ENCODE assay signal across 9 mouse cellular contexts in genomic region chr1:33944977-33945750, GRCm38 (mm10). TPM values are rescaled to one million over a fixed set of nuclear protein-coding genes. Genes with fewer than 3 reads are reported as not detected.
DNase-seq lines count a peak whose midpoint lies in the region; ATAC-seq lines count a peak whose summit lies in the region.
"Had no signal": no experiment of that assay in that cellular context is flagged by ENCODE, and none has a peak within 500 bp of the region (broad histone marks: within the 10 kb centered on the region; RNA-seq: fewer than 3 reads in every experiment).

No protein-coding gene starts in this region.

- H3K27me3 ChIP-seq in hindbrain, embryonic 13.5 days = no peaks in the 10 kb centered on the region
- H3K27me3 ChIP-seq in hindbrain, embryonic 11.5 days (ENCODE audit: control insufficient read depth, insufficient read depth, low read length) = no peaks in the 10 kb centered on the region
- H3K27me3 ChIP-seq in heart, embryonic 13.5 days (replicated peaks) = no peaks in the 10 kb centered on the region
- H3K27me3 ChIP-seq: neural tube, embryonic 12.5 days had no signal

- WGBS in hindbrain, embryonic 13.5 days = 72% methylated on average over 17 of the region's 17 CpGs
- WGBS in hindbrain, embryonic 11.5 days = 79% methylated on average over 17 of the region's 17 CpGs
- WGBS in heart, embryonic 13.5 days = 21% methylated on average over 17 of the region's 17 CpGs

- H3K4me3 ChIP-seq in hindbrain, embryonic 13.5 days = no peak overlapping the region
- H3K4me3 ChIP-seq in hindbrain, embryonic 11.5 days (ENCODE audit: low read depth, low read length) = no peak overlapping the region
- H3K4me3 ChIP-seq in heart, embryonic 13.5 days = peak overlapping the region; percentile 41
- H3K4me3 ChIP-seq: neural tube, embryonic 12.5 days had no signal

- H3K27ac ChIP-seq in hindbrain, embryonic 13.5 days = no peak overlapping the region
- no peak overlapping the region for H3K27ac ChIP-seq in hindbrain, embryonic 11.5 days (ENCODE audit: low read depth, low read length)
- H3K27ac ChIP-seq in heart, embryonic 13.5 days (replicated peaks) = peak overlapping the region; percentile 86
- H3K27ac ChIP-seq: neural tube, embryonic 12.5 days had no signal

- H3K4me2 ChIP-seq in hindbrain, embryonic 13.5 days = no peak overlapping the region
- no peak overlapping the region for H3K4me2 ChIP-seq in hindbrain, embryonic 11.5 days (replicated peaks; ENCODE audit: low read depth, low read length)
- peak overlapping the region; percentile 65 for H3K4me2 ChIP-seq in heart, embryonic 13.5 days
- H3K4me2 ChIP-seq: neural tube, embryonic 12.5 days had no signal

- no peaks in the 10 kb centered on the region for H3K4me1 ChIP-seq in hindbrain, embryonic 13.5 days (replicated peaks)
- H3K4me1 ChIP-seq in hindbrain, embryonic 11.5 days (replicated peaks; ENCODE audit: control insufficient read depth, insufficient read depth, low read length) = no peaks in the 10 kb centered on the region
- peaks cover 34% of the 10 kb centered on the region for H3K4me1 ChIP-seq in heart, embryonic 13.5 days
- H3K4me1 ChIP-seq: neural tube, embryonic 12.5 days had no signal

- H3K36me3 ChIP-seq in hindbrain, embryonic 13.5 days = no peaks in the 10 kb centered on the region
- no peaks in the 10 kb centered on the region for H3K36me3 ChIP-seq in hindbrain, embryonic 11.5 days (ENCODE audit: control insufficient read depth, insufficient read depth, low read length)
- H3K36me3 ChIP-seq in heart, embryonic 13.5 days = no peaks in the 10 kb centered on the region
- H3K36me3 ChIP-seq: neural tube, embryonic 12.5 days had no signal

- H3K9ac ChIP-seq in hindbrain, embryonic 13.5 days = no peak overlapping the region
- H3K9ac ChIP-seq in hindbrain, embryonic 11.5 days (ENCODE audit: low read depth, low read length) = no peak overlapping the region
- H3K9ac ChIP-seq in heart, embryonic 13.5 days = peak overlapping the region; percentile 64
- H3K9ac ChIP-seq: neural tube, embryonic 12.5 days had no signal

- H3K9me3 ChIP-seq in hindbrain, embryonic 13.5 days = no peaks in the 10 kb centered on the region
- H3K9me3 ChIP-seq in hindbrain, embryonic 11.5 days (ENCODE audit: control insufficient read depth, low read length) = no peaks in the 10 kb centered on the region
- H3K9me3 ChIP-seq in heart, embryonic 13.5 days = no peaks in the 10 kb centered on the region
- H3K9me3 ChIP-seq: neural tube, embryonic 12.5 days had no signal

- ATAC-seq in hindbrain, embryonic 13.5 days (ENCODE audit: low FRiP score) = 0 out of 2 replicates have a peak, but pooled peaks have one; percentile 43
- no peak for ATAC-seq in hindbrain, embryonic 11.5 days (ENCODE audit: low FRiP score)
- ATAC-seq in heart, embryonic 13.5 days (ENCODE audit: extremely low read depth, insufficient number of reproducible peaks, low FRiP score, low TSS enrichment) = peak; percentile 74; the same call in 1 of the 2 replicates

- DNase-seq in hindbrain, embryonic 11.5 days (ENCODE audit: low spot score) = no peak
- DNase-seq in adrenal gland, postnatal 10 days = peak; percentile 67
- peak; percentile 52 for DNase-seq in kidney, postnatal 14 days
- DNase-seq in lung, postnatal 36 days = peak; percentile 74
- no peak for DNase-seq in right cerebral cortex, postnatal 4 days
- DNase-seq in layer of hippocampus, adult 9-11 months = no peak

RNA-seq across cellular contexts. Expression of gene Dst, which starts 37.1 kb away (rescaled TPM):
- polyA plus RNA-seq in hindbrain, embryonic 13.5 days (2015; fragmentation: Nextera tagmentation; extraction: Ambion mirVana) = 37.3 and 37.7 TPM in 2 replicates
- polyA plus RNA-seq in hindbrain, embryonic 11.5 days (2014; fragmentation: Nextera tagmentation; extraction: Ambion mirVana) = 36.5 and 60.0 TPM in 2 replicates
- total RNA-seq in adrenal gland, postnatal 10 days (2021) = 100 to 1,000 TPM in 1 of 2 experiments, 10 to 100 TPM in 1; 95.3 to 136 TPM
- polyA plus RNA-seq in heart, embryonic 13.5 days (2015; fragmentation: Nextera tagmentation; extraction: Ambion mirVana) = 16.6 and 17.9 TPM in 2 replicates

RNA-seq across cellular contexts. Expression of gene Bend6, which starts 37.5 kb away (rescaled TPM):
- polyA plus RNA-seq in hindbrain, embryonic 13.5 days (2015; fragmentation: Nextera tagmentation; extraction: Ambion mirVana) = 20.5 and 22.9 TPM in 2 replicates
- 2.3 and 3.8 TPM in 2 replicates for polyA plus RNA-seq in hindbrain, embryonic 11.5 days (2014; fragmentation: Nextera tagmentation; extraction: Ambion mirVana)
- 1 to 10 TPM; 1.5 TPM for total RNA-seq in adrenal gland, postnatal 10 days (2021)
- polyA plus RNA-seq in heart, embryonic 13.5 days (2015; fragmentation: Nextera tagmentation; extraction: Ambion mirVana) = 4.4 and 4.6 TPM in 2 replicates

Comparison
In these comparisons a context has a peak if more than half of its experiments do, and no peak if none do; other contexts are left out.
1. DNase-seq: peak in adrenal gland, postnatal 10 days (single experiment), kidney, postnatal 14 days (single experiment) and lung, postnatal 36 days (single experiment); none in hindbrain, embryonic 11.5 days (single experiment), right cerebral cortex, postnatal 4 days (single experiment) and layer of hippocampus, adult 9-11 months (single experiment).